Mouse (Mus musculus): Measurements from ENCODE around the gene Hist1h1a.
"Not testable (repeated sequence)": the region's sequence is repeated elsewhere in the genome, so short reads cannot be mapped to it uniquely, and the experiment has no call there.

The Hist1h1a gene

DNA sequence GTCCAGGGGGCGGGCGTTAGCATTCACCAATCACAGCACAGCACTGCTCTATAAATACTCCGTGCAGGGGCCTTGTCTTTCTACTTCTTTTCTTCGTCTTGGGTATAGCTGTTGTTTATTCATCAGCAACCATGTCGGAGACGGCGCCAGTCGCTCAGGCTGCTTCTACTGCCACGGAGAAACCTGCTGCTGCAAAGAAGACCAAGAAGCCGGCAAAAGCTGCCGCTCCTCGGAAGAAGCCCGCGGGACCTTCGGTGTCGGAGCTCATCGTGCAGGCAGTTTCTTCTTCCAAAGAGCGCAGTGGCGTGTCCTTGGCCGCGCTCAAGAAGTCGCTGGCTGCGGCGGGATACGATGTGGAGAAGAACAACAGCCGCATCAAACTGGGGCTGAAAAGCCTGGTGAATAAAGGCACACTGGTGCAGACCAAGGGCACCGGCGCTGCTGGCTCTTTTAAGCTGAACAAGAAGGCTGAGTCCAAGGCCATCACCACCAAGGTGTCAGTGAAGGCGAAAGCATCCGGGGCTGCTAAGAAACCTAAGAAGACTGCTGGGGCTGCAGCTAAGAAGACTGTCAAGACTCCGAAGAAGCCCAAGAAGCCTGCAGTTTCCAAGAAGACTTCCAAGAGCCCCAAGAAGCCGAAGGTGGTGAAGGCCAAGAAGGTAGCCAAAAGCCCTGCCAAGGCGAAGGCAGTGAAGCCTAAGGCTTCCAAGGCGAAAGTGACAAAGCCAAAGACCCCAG lies at the start of gene Hist1h1a:
Gene Hist1h1a, plus strand, starts transcription at position 81 of the 738 bp plus-strand sequence.
- peak; percentile 72 to 73 for DNase-seq (ENCODE audit: low spot score in 2 of 2)

DNA sequence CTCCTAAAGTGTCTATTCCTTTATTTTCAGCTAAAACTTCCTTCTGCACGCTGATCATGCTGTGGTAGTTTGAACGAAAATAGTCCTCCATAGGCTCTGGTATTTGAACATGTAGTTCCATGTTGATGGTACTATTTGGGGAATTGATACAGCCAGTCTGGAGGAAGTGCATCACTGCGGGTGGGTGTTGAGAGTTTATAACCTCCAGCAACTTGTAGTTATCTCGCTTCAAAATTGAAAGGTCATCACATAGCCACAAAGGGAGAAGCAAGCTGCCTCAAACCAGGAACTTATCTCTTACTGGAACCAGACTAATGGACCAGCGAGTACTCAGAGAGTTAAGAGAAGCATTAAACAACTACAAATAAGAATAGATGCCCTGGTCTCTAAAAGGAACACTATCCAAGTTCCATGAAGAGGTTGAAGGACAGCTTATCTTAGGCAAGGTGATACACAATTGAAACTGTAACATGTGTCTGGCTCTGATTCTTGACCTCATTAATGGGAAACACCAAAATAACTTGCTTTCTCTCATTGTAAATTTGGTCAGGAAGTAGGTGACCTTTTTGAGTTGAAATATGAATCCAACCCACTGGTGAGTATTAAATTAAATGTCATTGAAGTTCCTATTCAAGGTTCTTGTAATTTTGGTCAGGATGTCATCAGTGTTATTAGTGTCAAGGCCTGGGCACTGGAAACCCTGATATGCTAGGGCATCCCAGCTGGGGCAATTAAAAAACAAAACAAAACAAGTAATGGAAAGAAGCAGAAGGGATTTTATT lies 47.0 kb upstream of the Hist1h1a start:
- no peak for DNase-seq (ENCODE audit: low spot score in 2 of 2)

DNA sequence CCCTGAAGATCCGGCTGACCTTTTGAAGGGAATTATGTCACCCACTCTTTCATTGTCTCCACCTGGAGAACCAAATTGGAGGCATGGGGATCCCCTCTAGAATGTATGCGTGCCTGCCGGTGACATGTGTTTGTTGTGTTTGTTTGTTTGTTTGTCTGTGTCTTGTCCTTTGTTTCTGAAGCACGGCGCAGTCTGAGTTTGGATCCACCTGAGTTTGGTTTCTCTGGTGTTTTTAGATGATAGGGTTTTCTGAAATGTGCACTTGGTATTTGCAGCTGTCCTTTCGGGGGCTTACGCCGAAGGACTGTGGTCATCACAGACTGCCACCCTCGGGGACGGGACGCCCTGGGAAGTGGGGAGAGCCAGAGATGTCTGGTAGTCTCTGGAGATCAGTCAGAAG lies 46.3 kb upstream of the Hist1h1a start:
- DNase-seq (ENCODE audit: low spot score in 2 of 2), result no peak

DNA sequence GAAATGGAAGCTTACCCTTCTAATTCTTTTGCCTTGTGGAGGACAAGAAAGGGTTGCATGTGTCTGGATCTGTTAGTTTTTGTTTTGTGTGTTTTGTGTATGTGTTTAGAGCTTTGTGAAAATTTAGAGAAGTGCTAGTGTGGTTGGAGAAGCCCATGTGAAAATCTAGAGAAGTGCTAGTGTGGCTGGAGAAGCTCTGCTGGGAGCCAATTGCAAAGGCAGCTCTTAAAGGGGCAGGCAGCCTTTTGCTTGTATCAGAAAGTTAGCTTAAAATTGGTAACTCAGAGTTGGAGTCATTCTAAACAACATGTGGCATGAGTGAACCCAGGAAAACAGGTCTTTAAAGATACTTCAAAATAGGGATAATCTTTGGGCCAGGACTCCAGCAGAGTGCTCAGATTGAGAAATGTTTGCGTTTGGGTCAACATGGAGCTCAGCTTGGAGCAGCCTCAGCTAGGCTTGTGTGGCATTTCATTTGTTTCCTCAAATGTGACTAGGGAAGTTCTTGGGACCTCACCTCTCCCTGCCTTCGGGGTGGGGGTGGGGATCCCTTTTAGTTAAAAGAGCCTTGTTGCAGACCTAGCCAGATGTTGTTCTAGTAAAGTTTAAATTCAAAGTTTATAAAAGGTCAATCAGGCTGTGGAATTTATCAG lies 45.7 kb upstream of the Hist1h1a start:
- not testable (repeated sequence) for DNase-seq (ENCODE audit: low spot score in 2 of 2)

DNA sequence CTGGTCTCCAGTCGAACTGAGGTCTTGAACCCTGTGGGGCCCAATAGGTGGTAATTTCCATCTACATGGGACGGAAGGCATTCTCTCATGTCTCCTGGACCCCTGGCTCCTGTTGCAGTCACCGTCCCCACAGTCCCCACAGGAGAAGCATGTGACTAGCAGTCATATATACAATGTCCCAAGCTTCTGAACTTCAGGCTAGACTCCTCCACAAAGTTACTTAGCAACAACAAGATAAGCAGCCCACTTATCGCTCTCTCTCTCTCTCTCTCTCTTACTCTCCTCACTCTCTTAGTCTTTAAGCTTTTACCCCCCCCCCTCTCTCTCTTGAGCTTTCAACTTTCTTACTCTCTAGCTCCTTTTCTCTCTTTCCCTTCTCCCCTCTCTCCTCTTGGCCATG lies 39.2 kb upstream of the Hist1h1a start:
- no peak for DNase-seq (ENCODE audit: low spot score in 2 of 2)

DNA sequence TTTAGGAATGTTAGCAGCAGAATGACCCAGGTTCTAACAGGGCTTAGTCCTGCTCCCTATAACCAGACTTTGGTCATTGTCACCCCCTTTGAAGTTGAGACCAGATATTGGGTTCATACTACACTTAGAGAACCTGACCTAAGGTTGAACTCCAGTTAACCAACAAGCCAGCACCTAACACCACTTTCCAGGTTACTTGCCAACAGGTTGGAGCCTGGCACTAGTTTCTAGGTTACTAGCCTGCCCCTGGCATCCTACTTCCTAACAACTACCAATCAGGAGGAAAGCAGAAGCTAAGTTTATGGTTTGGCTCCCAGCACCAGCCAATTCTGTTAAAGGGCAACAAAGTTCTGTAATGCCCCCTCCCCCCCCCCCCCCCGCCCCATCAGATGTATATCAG lies 38.3 kb upstream of the Hist1h1a start:
- no peak for DNase-seq (ENCODE audit: low spot score in 2 of 2)

DNA sequence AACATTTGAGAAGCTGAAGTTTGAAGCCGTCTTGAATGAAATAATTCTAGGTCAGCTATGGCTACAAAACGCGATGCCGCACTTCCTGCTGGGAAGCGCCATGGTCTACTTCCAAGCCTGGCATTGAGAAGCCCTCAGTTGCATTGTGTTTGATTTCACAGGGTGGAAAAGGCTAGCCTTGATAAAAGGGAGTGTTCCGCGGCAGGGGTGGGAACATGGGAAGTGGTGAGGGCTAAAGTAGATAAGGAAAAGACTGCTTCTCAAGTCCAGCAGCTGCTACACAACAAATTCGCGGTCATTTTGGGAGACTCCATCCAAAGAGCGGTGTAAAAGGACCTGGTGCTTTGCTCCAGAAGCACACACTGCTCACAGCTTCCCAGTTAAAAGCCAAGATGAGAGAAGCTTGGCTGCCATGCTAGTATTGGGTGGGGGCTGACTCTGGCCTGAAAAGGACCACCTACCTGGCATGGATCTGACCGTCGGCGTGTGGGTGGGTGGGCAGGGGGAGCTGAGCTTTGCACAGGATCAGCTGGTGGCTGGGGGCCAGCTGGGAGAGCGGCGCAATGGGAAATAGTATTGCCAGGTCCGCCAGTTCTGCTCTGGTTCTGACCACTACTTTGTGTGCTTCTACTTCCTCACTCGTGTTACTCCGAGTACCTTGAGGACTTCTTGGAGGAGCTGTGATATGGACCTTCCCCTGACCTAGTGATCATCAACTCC lies 34.8 kb upstream of the Hist1h1a start:
- no peak for DNase-seq (ENCODE audit: low spot score in 2 of 2)

DNA sequence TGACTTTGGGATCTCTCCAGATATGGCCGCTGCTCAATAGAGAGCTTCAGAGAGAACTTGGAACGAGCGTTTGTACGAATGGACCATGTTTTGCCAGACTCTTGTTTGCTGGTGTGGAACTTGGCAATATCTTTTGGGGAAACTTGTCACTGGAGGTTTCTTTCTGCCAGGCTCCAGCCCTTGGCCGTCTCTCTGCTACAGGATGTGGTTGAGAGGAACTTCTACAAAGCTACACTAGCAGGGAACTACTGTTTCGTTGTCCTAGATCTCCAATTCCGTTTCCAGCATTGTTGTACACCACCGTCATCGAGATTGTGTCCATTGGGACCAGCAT lies 34.3 kb upstream of the Hist1h1a start:
- DNase-seq (ENCODE audit: low spot score in 2 of 2), result no peak

DNA sequence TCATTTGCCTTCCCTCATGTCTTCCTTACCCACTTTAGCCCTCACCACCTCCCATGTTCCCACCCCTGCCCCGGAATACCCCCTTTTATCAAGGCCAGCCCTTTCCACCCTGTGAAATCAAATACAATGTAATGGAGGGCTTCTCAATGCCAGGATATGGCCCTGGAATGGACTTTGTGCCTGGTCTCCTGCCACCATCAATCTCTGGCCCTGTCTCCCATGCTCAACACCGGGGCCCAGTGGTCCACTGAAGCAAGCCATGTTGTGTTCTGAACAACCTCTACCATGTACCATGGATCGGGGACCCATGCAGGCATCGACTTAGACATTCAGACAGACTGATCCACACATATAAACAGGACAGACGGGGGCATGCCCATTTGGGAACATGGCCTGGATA lies 33.8 kb upstream of the Hist1h1a start:
- no peak for DNase-seq (ENCODE audit: low spot score in 2 of 2)

DNA sequence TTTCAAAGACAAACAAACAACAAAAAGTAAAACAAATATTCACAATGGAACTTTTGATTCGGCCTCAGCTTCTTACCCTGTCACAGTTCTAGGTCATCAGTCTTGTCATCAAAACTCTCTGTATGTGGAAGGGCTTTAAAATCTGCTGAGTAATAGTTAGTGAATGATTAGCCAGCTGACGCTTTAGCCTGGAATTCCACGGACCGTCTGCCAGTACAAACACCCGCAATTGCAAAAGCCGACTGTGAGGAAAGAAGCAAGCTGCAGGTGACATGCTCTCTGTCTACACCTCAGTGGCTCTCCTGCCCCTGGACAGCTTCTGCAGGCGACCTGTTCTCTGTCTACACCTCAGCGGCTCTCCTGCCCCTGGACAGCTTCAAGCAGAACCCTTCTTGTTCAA lies 33.0 kb upstream of the Hist1h1a start:
- DNase-seq (ENCODE audit: low spot score in 2 of 2), result no peak

DNA sequence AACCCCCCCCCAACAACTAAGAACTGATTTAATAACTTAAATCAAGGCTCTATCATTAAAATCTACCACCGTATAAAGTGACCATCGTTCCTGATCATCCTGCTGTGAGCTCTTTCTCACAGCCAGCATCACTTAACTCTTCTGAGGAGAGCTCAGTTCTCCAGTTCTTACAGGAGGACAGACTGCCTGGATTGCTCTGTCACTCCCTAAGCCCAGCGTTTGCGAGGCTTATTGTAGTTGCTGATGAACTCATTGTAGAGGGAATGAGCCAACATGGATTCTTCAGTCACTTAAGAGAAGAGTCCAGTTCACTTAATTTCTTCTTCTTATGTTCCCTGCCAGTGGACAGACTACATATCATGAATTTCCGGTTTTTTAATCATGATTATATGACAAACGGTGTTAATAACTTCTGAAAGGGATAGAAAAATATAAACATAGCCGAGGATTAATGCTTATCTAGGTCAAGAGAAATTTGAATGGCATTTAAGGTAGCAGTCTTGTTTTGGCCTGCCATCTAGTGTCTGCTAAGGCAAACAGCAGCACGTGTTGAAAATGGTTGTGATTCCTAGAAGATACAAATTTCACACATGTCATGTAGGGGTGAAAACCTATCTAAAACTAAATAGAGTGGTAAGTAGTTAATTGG lies 31.2 kb upstream of the Hist1h1a start:
- no peak for DNase-seq (ENCODE audit: low spot score in 2 of 2)

DNA sequence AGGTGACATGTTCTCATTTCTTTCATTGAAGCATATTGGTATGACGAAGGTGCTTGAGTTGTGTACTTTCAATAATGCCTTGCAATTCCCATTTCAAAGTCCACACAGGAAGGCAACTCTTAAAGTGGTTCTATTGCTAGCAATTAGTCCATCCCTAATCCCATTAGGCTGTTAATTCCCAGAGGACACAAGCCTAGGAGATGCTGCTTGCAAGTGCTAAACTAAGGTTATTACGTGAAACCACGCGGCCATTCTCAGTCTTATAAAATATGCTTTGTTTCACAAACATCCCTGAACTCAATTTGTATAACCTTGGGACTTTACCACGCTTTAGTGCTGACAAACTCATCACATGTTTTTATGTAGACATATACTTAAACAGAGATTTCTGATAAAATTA lies 26.4 kb upstream of the Hist1h1a start:
- DNase-seq (ENCODE audit: low spot score in 2 of 2), result no peak

DNA sequence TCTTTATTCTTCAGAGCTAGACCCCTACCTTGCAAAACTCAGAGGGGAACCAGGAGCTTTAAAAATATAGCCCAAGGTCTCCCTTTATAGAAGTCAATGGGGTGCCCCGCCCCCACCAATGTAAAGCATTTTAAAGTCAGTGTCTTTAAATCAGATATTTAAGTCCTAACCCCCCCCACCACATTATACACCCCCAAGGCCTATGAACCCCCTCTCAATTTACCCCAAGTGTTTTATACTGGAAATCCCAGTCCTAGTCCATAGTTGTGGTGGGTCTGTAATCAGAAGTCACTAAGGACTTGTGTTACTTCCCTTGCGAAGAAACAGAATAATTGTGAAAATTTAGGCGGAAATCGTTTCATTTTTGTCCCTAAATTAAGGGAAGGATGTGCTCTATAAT lies 25.4 kb upstream of the Hist1h1a start:
- no peak for DNase-seq (ENCODE audit: low spot score in 2 of 2)

DNA sequence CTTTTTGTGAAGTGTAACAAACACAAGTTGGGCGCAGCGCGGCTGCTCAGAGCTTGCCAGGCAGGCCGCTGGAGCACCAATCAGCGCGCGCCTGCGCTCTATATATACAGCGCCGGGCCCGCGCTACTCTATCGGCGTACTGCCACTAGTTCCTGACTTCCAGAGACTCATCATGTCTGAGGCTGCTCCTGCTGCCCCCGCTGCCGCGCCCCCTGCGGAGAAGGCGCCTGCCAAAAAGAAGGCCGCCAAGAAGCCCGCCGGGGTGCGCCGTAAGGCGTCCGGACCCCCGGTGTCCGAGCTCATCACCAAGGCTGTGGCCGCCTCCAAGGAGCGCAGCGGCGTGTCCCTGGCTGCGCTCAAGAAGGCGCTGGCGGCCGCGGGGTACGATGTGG lies 24.8 kb upstream of the Hist1h1a start, which contains the start of gene Hist1h1c:
Gene Hist1h1c, plus strand, starts transcription at position 132 of the 392 bp plus-strand sequence.
- peak; percentile 86 to 89 for DNase-seq (ENCODE audit: low spot score in 2 of 2)

DNA sequence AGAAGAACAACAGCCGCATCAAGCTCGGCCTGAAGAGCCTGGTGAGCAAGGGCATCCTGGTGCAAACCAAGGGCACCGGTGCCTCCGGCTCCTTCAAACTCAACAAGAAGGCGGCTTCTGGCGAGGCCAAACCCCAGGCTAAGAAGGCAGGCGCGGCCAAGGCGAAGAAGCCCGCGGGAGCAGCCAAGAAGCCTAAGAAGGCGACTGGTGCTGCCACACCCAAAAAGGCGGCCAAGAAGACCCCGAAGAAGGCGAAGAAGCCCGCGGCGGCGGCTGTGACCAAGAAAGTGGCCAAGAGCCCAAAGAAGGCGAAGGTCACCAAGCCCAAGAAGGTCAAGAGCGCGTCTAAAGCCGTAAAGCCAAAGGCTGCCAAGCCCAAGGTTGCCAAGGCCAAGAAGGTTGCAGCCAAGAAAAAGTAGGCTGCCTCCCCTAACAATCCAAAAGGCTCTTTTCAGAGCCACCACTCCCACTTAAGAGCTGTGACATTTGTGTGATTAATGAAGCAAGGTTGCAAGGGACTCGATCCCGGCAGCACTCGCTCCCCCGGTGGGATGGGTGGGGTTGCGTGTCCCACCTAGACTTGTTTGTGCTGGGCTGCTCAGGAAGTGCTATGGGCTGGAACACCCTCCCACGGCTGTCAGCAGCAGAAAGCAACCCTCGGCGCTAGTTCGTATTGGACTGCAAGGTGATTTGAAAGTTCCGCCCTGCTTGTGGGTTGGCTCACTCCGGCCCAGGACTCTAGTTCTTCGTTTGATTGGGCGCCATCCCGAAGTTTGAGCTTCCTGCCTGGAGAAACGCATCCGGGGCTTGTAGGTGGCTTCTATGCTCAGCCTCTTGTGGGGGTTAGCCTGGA lies 24.2 kb upstream of the Hist1h1a start:
- DNase-seq (ENCODE audit: low spot score in 2 of 2), result peak; percentile 90 to 92

DNA sequence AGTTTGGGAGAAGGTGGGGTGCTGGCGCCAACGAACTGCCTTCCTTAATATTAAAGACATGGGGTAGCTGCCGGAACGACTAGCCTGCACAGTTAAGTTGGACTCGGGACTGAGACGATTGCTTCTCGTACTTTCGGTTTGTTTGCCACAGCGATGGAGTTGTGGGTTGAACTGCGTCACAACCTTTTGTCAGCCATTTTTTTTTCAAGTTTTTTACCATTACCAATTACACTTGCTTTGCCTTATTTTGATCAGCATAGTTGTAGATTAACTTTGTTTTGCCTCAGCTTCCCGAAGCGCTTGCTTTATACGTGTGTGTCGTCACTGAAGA lies 23.6 kb upstream of the Hist1h1a start:
- DNase-seq (ENCODE audit: low spot score in 2 of 2), result no peak

DNA sequence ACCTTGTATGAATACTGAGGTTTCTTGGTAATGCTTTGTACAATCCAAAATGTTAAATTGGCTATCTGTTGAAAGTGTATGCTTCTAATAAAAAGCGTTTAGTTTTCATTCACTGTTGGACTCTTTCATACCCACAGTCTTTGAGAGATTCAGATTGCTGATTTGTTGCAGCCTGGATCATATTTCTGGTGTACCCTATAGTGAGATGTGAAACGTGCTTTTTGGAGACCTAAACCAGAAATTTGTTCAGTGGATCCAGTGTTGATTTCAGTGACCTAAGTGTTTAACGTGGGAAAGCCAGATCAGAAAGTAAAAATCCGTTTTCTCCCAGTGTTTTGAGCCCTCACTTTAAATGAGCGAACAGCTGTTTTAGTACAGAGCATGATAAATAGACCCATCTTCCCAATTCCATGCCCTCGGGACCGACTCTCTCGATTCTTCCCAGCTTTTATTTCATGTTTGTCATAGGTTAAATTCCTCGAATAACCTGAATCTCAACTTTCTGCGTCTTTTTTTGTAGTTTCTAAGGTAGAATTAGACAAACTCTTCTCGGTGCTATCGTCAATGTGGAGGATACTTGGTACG lies 23.1 kb upstream of the Hist1h1a start:
- no peak for DNase-seq (ENCODE audit: low spot score in 2 of 2)

DNA sequence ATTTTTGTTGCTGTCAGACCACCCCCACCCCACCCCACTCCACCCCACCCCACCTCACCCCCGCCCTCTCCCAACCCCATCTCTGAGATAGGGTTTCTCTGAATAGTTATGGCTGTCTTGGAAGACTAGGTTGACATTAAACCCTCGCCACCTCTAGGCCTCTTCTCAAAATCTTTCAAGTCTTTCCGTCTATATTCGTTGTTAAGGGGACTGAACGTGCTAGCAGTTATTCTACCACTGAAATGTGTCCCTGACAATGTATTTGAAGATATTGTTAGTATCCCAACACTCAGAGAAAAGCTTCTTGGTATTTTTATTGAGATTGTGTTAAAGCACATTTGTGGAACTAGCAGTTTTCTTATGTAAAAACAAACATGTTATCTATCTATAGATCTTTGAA lies 22.6 kb upstream of the Hist1h1a start:
- no peak for DNase-seq (ENCODE audit: low spot score in 2 of 2)

DNA sequence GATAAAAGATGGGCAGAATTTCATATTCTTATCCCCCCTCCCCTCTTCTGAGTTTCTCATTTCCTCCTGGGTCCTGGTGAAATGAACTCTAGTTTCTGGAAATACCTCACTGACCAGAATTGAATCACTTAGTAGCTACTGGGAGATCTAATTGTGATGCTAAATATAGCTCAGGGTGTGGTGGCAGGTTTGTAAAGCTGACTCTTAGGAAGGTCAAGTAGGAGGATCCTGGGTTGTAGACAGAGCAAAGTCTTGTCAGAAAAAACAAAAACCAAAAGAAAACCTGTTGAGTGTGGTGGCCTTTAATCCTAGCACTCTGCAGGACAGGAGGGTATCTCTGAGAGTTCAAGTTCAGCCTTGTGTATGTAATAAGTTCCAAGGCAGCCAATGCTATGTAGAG lies 21.5 kb upstream of the Hist1h1a start:
- DNase-seq (ENCODE audit: low spot score in 2 of 2), result no peak

DNA sequence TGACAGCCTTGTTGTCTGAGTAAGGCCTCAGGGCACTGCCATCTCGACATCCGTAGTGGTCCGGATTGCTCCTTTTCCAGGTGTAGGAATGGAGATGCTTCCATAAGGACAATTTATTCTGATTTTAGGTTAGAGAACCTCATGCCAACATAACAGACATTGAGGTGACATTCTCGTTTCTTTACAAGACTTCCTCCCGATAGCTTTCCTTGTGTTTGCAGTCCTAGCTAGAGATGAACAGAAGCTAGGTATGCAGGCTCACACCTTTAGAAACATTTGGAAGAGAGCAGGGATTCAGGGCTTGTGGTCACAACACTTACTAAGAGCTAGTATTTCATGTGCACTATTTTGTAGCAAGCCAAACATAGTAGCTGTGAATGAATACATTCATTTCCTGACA lies 20.3 kb upstream of the Hist1h1a start:
- DNase-seq (ENCODE audit: low spot score in 2 of 2), result no peak

DNA sequence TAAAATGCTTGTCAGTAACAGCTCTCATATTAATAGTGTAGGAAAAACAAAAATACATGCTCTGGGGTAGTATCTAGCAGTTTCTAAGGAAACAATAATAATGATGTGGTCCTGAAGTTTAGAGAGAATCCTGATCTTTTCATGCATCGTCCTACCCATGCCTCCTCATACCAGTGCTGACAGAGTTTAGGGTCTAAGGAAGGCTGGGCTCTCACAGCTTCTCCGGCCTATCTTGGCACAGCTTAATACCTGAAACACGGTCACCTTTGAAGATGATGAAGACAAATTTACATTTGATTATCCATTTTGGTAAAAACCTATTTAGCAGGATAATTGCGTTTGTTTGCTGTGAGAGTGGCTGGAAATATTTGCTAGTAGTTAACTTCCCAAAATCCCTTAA lies 19.5 kb upstream of the Hist1h1a start:
- DNase-seq (ENCODE audit: low spot score in 2 of 2), result no peak

Measured in frontal cortex, postnatal 14 days (tissue).